Mouse (Mus musculus) ES-Bruce4 (cell line): ENCODE data around the gene Rfc2.

ENCODE experiments used
- CTCF ChIP-seq: IDR thresholded peaks from one replicate; pipeline ENCODE4 v1.8.1; 2011; ENCODE audit warnings: low read depth, low read length
- EP300 ChIP-seq: IDR thresholded peaks from 2 replicates; pipeline ENCODE4 v1.6.1; 2011; ENCODE audit warnings: low read depth, low read length; ENCODE audit not compliant: insufficient read depth
- POLR2A ChIP-seq: IDR thresholded peaks from one replicate; pipeline ENCODE4 v1.8.1; 2011; ENCODE audit warnings: low read length; ENCODE audit not compliant: insufficient read depth

GRCm38 (mm10) chr5:134577534-134577933 lies 3.6 kb upstream of the Rfc2 start:
- TF ChIP-seq EP300 (no peak), CTCF (no peak), POLR2A (no peak)
